Mouse (Mus musculus): ENCODE data around the gene Onecut3. TPM values are rescaled to one million over a fixed set of nuclear protein-coding genes. Genes with fewer than 3 reads are reported as not detected.
A peak's percentile ranks its signal among the peaks of the same experiment; 100 is the strongest.

Onecut3 gene
- 2.2 and 2.4 TPM in 2 replicates for polyA plus RNA-seq (2014; fragmentation: Nextera tagmentation; extraction: Ambion mirVana)

GRCm38 (mm10) chr10:80494732-80495131 is at the start of gene Onecut3:
Gene Onecut3 (plus strand): TSS chr10:80494835.
- DNase-seq (peak; percentile 69), ATAC-seq (ENCODE audit: low FRiP score, low TSS enrichment) (no peak)
- WGBS: under 1% methylated on average over 41 of the region's 42 CpGs
- no peaks in the 10 kb centered on the region for H3K9me3 ChIP-seq (ENCODE audit: control insufficient read depth, low read length)
- H3K36me3 ChIP-seq (ENCODE audit: control insufficient read depth, insufficient read depth, low read length): no peaks in the 10 kb centered on the region
- peak within 1 kb of the TSS; percentile 63 for H3K27ac ChIP-seq (replicated peaks; ENCODE audit: low read depth, low read length)
- peak within 1 kb of the TSS; percentile 35 for H3K4me3 ChIP-seq (replicated peaks; ENCODE audit: low read depth, low read length)
- H3K27me3 ChIP-seq (ENCODE audit: control insufficient read depth, insufficient read depth, low read length): peaks cover 98% of the 10 kb centered on the region
- peaks cover 8% of the 10 kb centered on the region for H3K4me1 ChIP-seq (ENCODE audit: control insufficient read depth, insufficient read depth, low read length)
- peak within 1 kb of the TSS; percentile 59 for H3K4me2 ChIP-seq (ENCODE audit: low read length)
- peak within 1 kb of the TSS; percentile 43 for H3K9ac ChIP-seq (replicated peaks; ENCODE audit: low read length)

DNA sequence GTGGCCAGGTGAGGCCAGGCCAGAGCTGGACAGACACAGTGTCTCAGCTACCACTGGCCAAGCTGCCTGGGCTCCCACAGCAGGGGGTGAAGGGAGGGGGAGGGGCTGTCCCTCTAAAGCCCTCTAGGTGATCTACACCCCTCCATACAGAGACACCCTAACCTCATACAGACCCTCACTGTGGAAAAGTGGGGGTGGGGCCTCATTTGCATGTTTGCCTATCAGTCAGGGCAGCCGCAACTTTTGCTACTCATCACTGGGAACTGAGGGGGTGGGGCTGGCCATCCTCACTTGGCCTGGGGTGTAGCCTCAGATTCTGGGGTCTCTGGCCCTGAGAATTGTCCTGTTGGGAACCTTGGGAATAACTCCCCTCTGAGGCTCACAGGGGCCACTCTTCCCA is 49.6 kb upstream of the Onecut3 start:
- Histone ChIP-seq H3K4me3 (replicated peaks; ENCODE audit: low read depth, low read length) (no peak overlapping the region), H3K27ac (replicated peaks; ENCODE audit: low read depth, low read length) (no peak overlapping the region), H3K9me3 (ENCODE audit: control insufficient read depth, low read length) (no peaks in the 10 kb centered on the region), H3K4me2 (ENCODE audit: low read length) (no peak overlapping the region), H3K36me3 (ENCODE audit: control insufficient read depth, insufficient read depth, low read length) (no peaks in the 10 kb centered on the region), H3K4me1 (ENCODE audit: control insufficient read depth, insufficient read depth, low read length) (no peaks in the 10 kb centered on the region), H3K9ac (replicated peaks; ENCODE audit: low read length) (no peak overlapping the region), H3K27me3 (ENCODE audit: control insufficient read depth, insufficient read depth, low read length) (no peaks in the 10 kb centered on the region)
- ATAC-seq (ENCODE audit: low FRiP score, low TSS enrichment): no peak
- WGBS: 35% methylated on average over 1 of the region's 1 CpGs
- no peak for DNase-seq

DNA sequence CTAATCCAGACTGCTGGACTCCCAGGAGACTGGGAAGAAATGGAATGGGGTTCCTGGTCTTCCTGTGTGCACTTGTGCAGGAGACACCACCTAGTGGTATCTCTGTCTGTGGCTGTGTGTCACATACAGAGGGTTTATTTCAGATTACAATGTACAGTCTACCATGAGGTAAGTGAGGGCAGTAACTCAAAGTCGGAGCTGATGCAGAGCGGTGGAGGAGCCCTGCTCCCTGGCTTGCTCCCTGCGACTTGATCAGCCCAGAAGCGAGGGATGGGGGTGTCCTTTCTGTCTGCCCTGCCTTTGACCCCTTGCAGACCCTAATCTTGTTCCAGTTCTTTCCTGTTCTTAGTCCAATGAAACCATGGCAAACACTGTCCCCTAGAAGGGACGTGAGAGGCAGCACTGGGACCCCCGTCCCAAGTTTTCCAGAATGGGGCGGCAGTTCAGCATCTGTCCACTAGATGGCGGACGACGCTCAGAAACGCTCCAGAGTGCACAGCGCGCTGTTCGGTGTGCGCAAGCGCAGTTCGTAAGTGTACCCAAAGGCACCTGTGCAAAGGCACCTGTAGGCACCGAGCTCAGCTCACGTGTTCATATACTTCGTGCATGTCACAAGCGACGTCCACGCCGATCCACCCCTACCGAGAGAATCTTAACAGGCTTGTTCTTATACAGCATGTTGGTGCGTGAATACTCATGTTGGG is 48.6 kb upstream of the Onecut3 start:
- ATAC-seq (ENCODE audit: low FRiP score, low TSS enrichment) (peak; percentile 78), DNase-seq (peak; percentile 94)
- peak overlapping the region; percentile 43 for H3K4me2 ChIP-seq (ENCODE audit: low read length)
- 5% methylated on average over 26 of the region's 26 CpGs for WGBS
- H3K27ac ChIP-seq (replicated peaks; ENCODE audit: low read depth, low read length): no peak overlapping the region
- H3K9me3 ChIP-seq (ENCODE audit: control insufficient read depth, low read length): no peaks in the 10 kb centered on the region
- H3K36me3 ChIP-seq (ENCODE audit: control insufficient read depth, insufficient read depth, low read length): no peaks in the 10 kb centered on the region
- H3K4me1 ChIP-seq (ENCODE audit: control insufficient read depth, insufficient read depth, low read length): no peaks in the 10 kb centered on the region
- H3K4me3 ChIP-seq (replicated peaks; ENCODE audit: low read depth, low read length): 0 out of 2 replicates have a peak overlapping the region, but pooled peaks have one; percentile 12
- no peaks in the 10 kb centered on the region for H3K27me3 ChIP-seq (ENCODE audit: control insufficient read depth, insufficient read depth, low read length)
- no peak overlapping the region for H3K9ac ChIP-seq (replicated peaks; ENCODE audit: low read length)

DNA sequence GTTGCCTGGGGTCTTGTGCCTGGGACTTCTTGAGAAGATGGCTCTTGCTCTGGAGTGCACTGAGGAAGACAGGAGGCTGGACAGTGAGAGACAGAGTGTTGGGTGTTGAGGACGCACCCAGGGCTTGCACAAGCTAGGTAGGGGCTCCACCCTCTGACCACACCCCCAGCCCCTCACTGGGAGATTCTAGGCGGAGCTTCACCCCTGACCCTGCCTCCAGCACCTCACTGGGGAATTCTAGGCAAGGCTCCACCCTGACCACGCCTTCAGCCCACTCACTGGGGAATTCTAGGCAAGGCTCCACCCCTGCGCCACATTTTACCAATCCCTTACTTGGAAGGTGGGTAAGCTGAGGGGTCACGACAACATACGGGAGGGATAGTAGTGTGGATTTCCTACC is 44.0 kb upstream of the Onecut3 start:
- ATAC-seq (ENCODE audit: low FRiP score, low TSS enrichment) (no peak), DNase-seq (no peak)
- Histone ChIP-seq H3K4me3 (replicated peaks; ENCODE audit: low read depth, low read length) (no peak overlapping the region), H3K4me2 (ENCODE audit: low read length) (no peak overlapping the region), H3K27me3 (ENCODE audit: control insufficient read depth, insufficient read depth, low read length) (no peaks in the 10 kb centered on the region), H3K36me3 (ENCODE audit: control insufficient read depth, insufficient read depth, low read length) (no peaks in the 10 kb centered on the region), H3K27ac (replicated peaks; ENCODE audit: low read depth, low read length) (no peak overlapping the region), H3K9ac (replicated peaks; ENCODE audit: low read length) (no peak overlapping the region), H3K4me1 (ENCODE audit: control insufficient read depth, insufficient read depth, low read length) (no peaks in the 10 kb centered on the region), H3K9me3 (ENCODE audit: control insufficient read depth, low read length) (no peaks in the 10 kb centered on the region)
- 18% methylated on average over 6 of the region's 6 CpGs for WGBS

GRCm38 (mm10) chr10:80453601-80454000 is 41.0 kb upstream of the Onecut3 start:
- Histone ChIP-seq H3K27ac (replicated peaks; ENCODE audit: low read depth, low read length) (no peak overlapping the region), H3K36me3 (ENCODE audit: control insufficient read depth, insufficient read depth, low read length) (no peaks in the 10 kb centered on the region)
- 67% methylated on average over 10 of the region's 10 CpGs for WGBS

GRCm38 (mm10) chr10:80454781-80455180 is 39.9 kb upstream of the Onecut3 start:
- Histone ChIP-seq H3K4me2 (ENCODE audit: low read length) (no peak overlapping the region), H3K36me3 (ENCODE audit: control insufficient read depth, insufficient read depth, low read length) (no peaks in the 10 kb centered on the region), H3K9me3 (ENCODE audit: control insufficient read depth, low read length) (no peaks in the 10 kb centered on the region), H3K27me3 (ENCODE audit: control insufficient read depth, insufficient read depth, low read length) (no peaks in the 10 kb centered on the region), H3K4me3 (replicated peaks; ENCODE audit: low read depth, low read length) (no peak overlapping the region), H3K4me1 (ENCODE audit: control insufficient read depth, insufficient read depth, low read length) (no peaks in the 10 kb centered on the region), H3K27ac (replicated peaks; ENCODE audit: low read depth, low read length) (no peak overlapping the region), H3K9ac (replicated peaks; ENCODE audit: low read length) (no peak overlapping the region)
- no peak for DNase-seq
- 88% methylated on average over 5 of the region's 5 CpGs for WGBS
- ATAC-seq (ENCODE audit: low FRiP score, low TSS enrichment): no peak

More at GRCm38 (mm10) chr10:80453601-80454000, 41.0 kb upstream of the Onecut3 start:
- H3K27me3 ChIP-seq (ENCODE audit: control insufficient read depth, insufficient read depth, low read length): no peaks in the 10 kb centered on the region
- no peak overlapping the region for H3K9ac ChIP-seq (replicated peaks; ENCODE audit: low read length)
- no peak for DNase-seq
- H3K4me1 ChIP-seq (ENCODE audit: control insufficient read depth, insufficient read depth, low read length): no peaks in the 10 kb centered on the region
- H3K4me3 ChIP-seq (replicated peaks; ENCODE audit: low read depth, low read length): no peak overlapping the region
- ATAC-seq (ENCODE audit: low FRiP score, low TSS enrichment): no peak
- H3K9me3 ChIP-seq (ENCODE audit: control insufficient read depth, low read length): no peaks in the 10 kb centered on the region
- H3K4me2 ChIP-seq (ENCODE audit: low read length): no peak overlapping the region

GRCm38 (mm10) chr10:80455697-80456096 is 38.9 kb upstream of the Onecut3 start:
- no peak overlapping the region for H3K27ac ChIP-seq (replicated peaks; ENCODE audit: low read depth, low read length)
- H3K4me2 ChIP-seq (ENCODE audit: low read length): no peak overlapping the region
- no peaks in the 10 kb centered on the region for H3K9me3 ChIP-seq (ENCODE audit: control insufficient read depth, low read length)
- WGBS: 86% methylated on average over 5 of the region's 5 CpGs
- H3K9ac ChIP-seq (replicated peaks; ENCODE audit: low read length): no peak overlapping the region
- H3K4me1 ChIP-seq (ENCODE audit: control insufficient read depth, insufficient read depth, low read length): no peaks in the 10 kb centered on the region
- ATAC-seq (ENCODE audit: low FRiP score, low TSS enrichment): no peak
- H3K27me3 ChIP-seq (ENCODE audit: control insufficient read depth, insufficient read depth, low read length): no peaks in the 10 kb centered on the region
- H3K4me3 ChIP-seq (replicated peaks; ENCODE audit: low read depth, low read length): no peak overlapping the region
- H3K36me3 ChIP-seq (ENCODE audit: control insufficient read depth, insufficient read depth, low read length): no peaks in the 10 kb centered on the region
- DNase-seq: no peak

DNA sequence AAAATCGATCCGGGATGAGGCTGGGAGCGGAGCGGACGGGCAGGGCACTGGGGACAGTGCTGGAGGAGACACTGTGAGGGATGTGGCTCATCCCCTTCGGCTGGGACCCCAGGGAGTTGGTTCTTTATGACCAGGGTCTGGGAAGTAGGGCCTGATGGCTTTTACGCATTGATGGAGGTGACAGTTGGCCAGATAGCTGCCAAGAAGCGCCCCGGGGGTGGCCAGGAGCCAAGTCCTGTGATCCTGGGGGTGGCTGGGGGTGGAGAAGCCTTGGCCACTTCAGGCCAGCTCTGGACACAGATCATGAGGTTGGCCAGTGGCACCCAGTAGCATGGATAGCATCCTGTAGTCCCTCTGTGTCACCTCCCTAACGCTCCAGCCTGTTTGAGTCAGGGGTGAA is 35.4 kb upstream of the Onecut3 start:
- DNase-seq (no peak), ATAC-seq (ENCODE audit: low FRiP score, low TSS enrichment) (no peak)
- H3K4me2 ChIP-seq (ENCODE audit: low read length): no peak overlapping the region
- WGBS: 86% methylated on average over 10 of the region's 10 CpGs
- H3K4me1 ChIP-seq (ENCODE audit: control insufficient read depth, insufficient read depth, low read length): no peaks in the 10 kb centered on the region
- no peak overlapping the region for H3K4me3 ChIP-seq (replicated peaks; ENCODE audit: low read depth, low read length)
- H3K27me3 ChIP-seq (ENCODE audit: control insufficient read depth, insufficient read depth, low read length): no peaks in the 10 kb centered on the region
- H3K9ac ChIP-seq (replicated peaks; ENCODE audit: low read length): no peak overlapping the region
- no peaks in the 10 kb centered on the region for H3K36me3 ChIP-seq (ENCODE audit: control insufficient read depth, insufficient read depth, low read length)
- H3K27ac ChIP-seq (replicated peaks; ENCODE audit: low read depth, low read length): no peak overlapping the region
- no peaks in the 10 kb centered on the region for H3K9me3 ChIP-seq (ENCODE audit: control insufficient read depth, low read length)

GRCm38 (mm10) chr10:80459671-80460070 is 35.0 kb upstream of the Onecut3 start:
- H3K9me3 ChIP-seq (ENCODE audit: control insufficient read depth, low read length): no peaks in the 10 kb centered on the region
- H3K4me1 ChIP-seq (ENCODE audit: control insufficient read depth, insufficient read depth, low read length): 0 out of 2 replicates have a peak, but pooled peaks cover 2% of the 10 kb centered on the region
- H3K27ac ChIP-seq (replicated peaks; ENCODE audit: low read depth, low read length): no peak overlapping the region
- H3K27me3 ChIP-seq (ENCODE audit: control insufficient read depth, insufficient read depth, low read length): no peaks in the 10 kb centered on the region
- H3K4me3 ChIP-seq (replicated peaks; ENCODE audit: low read depth, low read length): no peak overlapping the region
- H3K9ac ChIP-seq (replicated peaks; ENCODE audit: low read length): no peak overlapping the region
- 91% methylated on average over 11 of the region's 11 CpGs for WGBS
- H3K36me3 ChIP-seq (ENCODE audit: control insufficient read depth, insufficient read depth, low read length): no peaks in the 10 kb centered on the region
- no peak overlapping the region for H3K4me2 ChIP-seq (ENCODE audit: low read length)
- ATAC-seq (ENCODE audit: low FRiP score, low TSS enrichment) (no peak), DNase-seq (no peak)

All from midbrain, embryonic 14.5 days (tissue).